Mouse (Mus musculus): Measurements from ENCODE around the gene Fgfrl1.

The Fgfrl1 gene

GRCm38 (mm10) chr5:108692271-108692670, at the start of gene Fgfrl1:
Fgfrl1 (plus strand) TSS chr5:108692382.
- peak; percentile 81 for DNase-seq

GRCm38 (mm10) chr5:108643674-108644073, 48.5 kb upstream of the Fgfrl1 start:
- DNase-seq, result no peak

- DNase-seq, result no peak
Observed at GRCm38 (mm10) chr5:108645651-108646342, 46.4 kb upstream of the Fgfrl1 start.

GRCm38 (mm10) chr5:108646343-108646660, 45.9 kb upstream of the Fgfrl1 start:
- DNase-seq, result no peak

- no peak for DNase-seq
Observed at GRCm38 (mm10) chr5:108647311-108647710, 44.9 kb upstream of the Fgfrl1 start.

GRCm38 (mm10) chr5:108647820-108648465, 44.2 kb upstream of the Fgfrl1 start:
- no peak for DNase-seq

GRCm38 (mm10) chr5:108648937-108649576, 43.1 kb upstream of the Fgfrl1 start:
- DNase-seq, result no peak

- no peak for DNase-seq
Observed at GRCm38 (mm10) chr5:108650341-108650740, 41.8 kb upstream of the Fgfrl1 start.

- no peak for DNase-seq
Observed at GRCm38 (mm10) chr5:108651136-108651720, 41.0 kb upstream of the Fgfrl1 start.

GRCm38 (mm10) chr5:108651823-108652222, 40.4 kb upstream of the Fgfrl1 start:
- peak; percentile 80 for DNase-seq

- no peak for DNase-seq
Observed at GRCm38 (mm10) chr5:108653341-108653740, 38.8 kb upstream of the Fgfrl1 start.

GRCm38 (mm10) chr5:108654444-108654990, 37.7 kb upstream of the Fgfrl1 start:
- no peak for DNase-seq

GRCm38 (mm10) chr5:108655381-108655780, 36.8 kb upstream of the Fgfrl1 start:
- DNase-seq, result no peak

- DNase-seq, result no peak
Observed at GRCm38 (mm10) chr5:108655891-108656650, 36.1 kb upstream of the Fgfrl1 start.

- no peak for DNase-seq
Observed at GRCm38 (mm10) chr5:108657406-108657805, 34.8 kb upstream of the Fgfrl1 start.

GRCm38 (mm10) chr5:108658611-108659010, 33.6 kb upstream of the Fgfrl1 start:
- no peak for DNase-seq

- DNase-seq, result no peak
Observed at GRCm38 (mm10) chr5:108659698-108660631, 32.2 kb upstream of the Fgfrl1 start, which contains the start of gene Idua. Idua (plus strand) TSS chr5:108660331.

GRCm38 (mm10) chr5:108660632-108661268, 31.4 kb upstream of the Fgfrl1 start:
- DNase-seq, result peak; percentile 92

- DNase-seq, result no peak
Observed at GRCm38 (mm10) chr5:108662772-108663171, 29.4 kb upstream of the Fgfrl1 start.

GRCm38 (mm10) chr5:108665066-108665465, 27.1 kb upstream of the Fgfrl1 start:
- no peak for DNase-seq

- no peak for DNase-seq
Observed at GRCm38 (mm10) chr5:108667370-108667769, 24.8 kb upstream of the Fgfrl1 start.
